Mouse (Mus musculus) limb, embryonic 15.5 days (tissue): ENCODE data around the gene Emc9. TPM values are rescaled to one million over a fixed set of nuclear protein-coding genes. Genes with fewer than 3 reads are reported as not detected.

ENCODE experiments used
- ATAC-seq: fragments of 200-750 bp; cut with Nextera tagmentation; 2 replicates; pipeline ENCODE4 v1.8.0; 2017; ENCODE audit warnings: low read depth, moderate TSS enrichment; ENCODE audit not compliant: insufficient number of reproducible peaks, low FRiP score, low TSS enrichment
- H3K27ac ChIP-seq: fragments of 300-500 bp; sonication (generic); 2 replicates; pipeline ENCODE4 v1.5.1; 2015; ENCODE audit warnings: moderate library complexity, mild to moderate bottlenecking, inconsistent platforms
- H3K27me3 ChIP-seq: fragments of 300-500 bp; sonication (generic); 2 replicates; pipeline ENCODE4 v1.6.1; 2015; ENCODE audit warnings: inconsistent platforms
- H3K36me3 ChIP-seq: fragments of 300-500 bp; sonication (generic); 2 replicates; pipeline ENCODE4 v1.6.1; 2015; ENCODE audit warnings: inconsistent platforms
- H3K4me1 ChIP-seq: fragments of 300-500 bp; sonication (generic); 2 replicates; pipeline ENCODE4 v1.6.1; 2015; ENCODE audit warnings: inconsistent platforms
- H3K4me2 ChIP-seq: fragments of 300-500 bp; sonication (generic); 2 replicates; pipeline ENCODE4 v1.6.1; 2015; ENCODE audit warnings: mild to moderate bottlenecking, inconsistent platforms
- H3K4me3 ChIP-seq: fragments of 300-500 bp; sonication (generic); 2 replicates; pipeline ENCODE4 v1.5.1; 2015; ENCODE audit warnings: mild to moderate bottlenecking, inconsistent platforms
- H3K9ac ChIP-seq: fragments of 300-500 bp; sonication (generic); 2 replicates; pipeline ENCODE4 v1.6.1; 2015; ENCODE audit warnings: inconsistent platforms
- H3K9me3 ChIP-seq: fragments of 300-500 bp; sonication (generic); 2 replicates; pipeline ENCODE4 v1.6.1; 2016; ENCODE audit warnings: inconsistent platforms
- WGBS: fragments of 180-500 bp; shearing (Covaris S2); methylation state at CpG from one replicate; pipeline ENCODE4 v1.1.7; 2015; 5-methylcytosine and 5-hydroxymethylcytosine counted together
- polyA plus RNA-seq: library from polyadenylated mRNA; unstranded; fragments of >200 nt; fragmentation: Nextera tagmentation; extraction: Ambion mirVana; gene quantifications from 2 replicates; pipeline ENCODE4 v1.2.1, GENCODE M21; 2015

Emc9 gene
- polyA plus RNA-seq, 1 experiment from 2014 or later: 12.6 TPM

GRCm38 (mm10) chr14:55571760-55572159 is 13.3 kb downstream of the Emc9 start:
- Histone ChIP-seq H3K4me1 (peaks cover 4% of the 10 kb centered on the region; the same call in 1 of the 2 replicates), H3K4me2 (no peak overlapping the region), H3K27me3 (no peaks in the 10 kb centered on the region), H3K9ac (no peak overlapping the region), H3K4me3 (no peak overlapping the region), H3K36me3 (peaks cover 28% of the 10 kb centered on the region), H3K27ac (no peak overlapping the region), H3K9me3 (no peaks in the 10 kb centered on the region)
- ATAC-seq: no peak

GRCm38 (mm10) chr14:55570588-55570987 is 14.5 kb downstream of the Emc9 start:
- 90% methylated on average over 2 of the region's 2 CpGs for WGBS

GRCm38 (mm10) chr14:55567496-55567895 is 17.6 kb downstream of the Emc9 start:
- H3K9me3 ChIP-seq: no peaks in the 10 kb centered on the region
- H3K4me1 ChIP-seq: no peaks in the 10 kb centered on the region
- no peak overlapping the region for H3K9ac ChIP-seq
- no peak overlapping the region for H3K4me3 ChIP-seq
- no peak overlapping the region for H3K27ac ChIP-seq
- H3K36me3 ChIP-seq: peaks cover 63% of the 10 kb centered on the region
- WGBS: 92% methylated on average over 3 of the region's 3 CpGs
- ATAC-seq: no peak
- no peaks in the 10 kb centered on the region for H3K27me3 ChIP-seq
- no peak overlapping the region for H3K4me2 ChIP-seq

More at GRCm38 (mm10) chr14:55570588-55570987, 14.5 kb downstream of the Emc9 start:
- Histone ChIP-seq H3K4me1 (no peaks in the 10 kb centered on the region), H3K36me3 (peaks cover 39% of the 10 kb centered on the region), H3K4me2 (no peak overlapping the region), H3K9me3 (no peaks in the 10 kb centered on the region), H3K27me3 (no peaks in the 10 kb centered on the region), H3K4me3 (no peak overlapping the region), H3K27ac (no peak overlapping the region), H3K9ac (no peak overlapping the region)
- ATAC-seq: no peak

GRCm38 (mm10) chr14:55565748-55566147 is 19.4 kb downstream of the Emc9 start:
- Histone ChIP-seq H3K36me3 (peaks cover 63% of the 10 kb centered on the region), H3K27ac (no peak overlapping the region), H3K4me2 (no peak overlapping the region), H3K9me3 (no peaks in the 10 kb centered on the region), H3K27me3 (no peaks in the 10 kb centered on the region), H3K9ac (no peak overlapping the region), H3K4me1 (peaks cover 15% of the 10 kb centered on the region), H3K4me3 (no peak overlapping the region)
- WGBS: 82% methylated on average over 3 of the region's 3 CpGs
- no peak for ATAC-seq

GRCm38 (mm10) chr14:55563249-55563648 is 21.9 kb downstream of the Emc9 start:
- 90% methylated on average over 11 of the region's 11 CpGs for WGBS
- Histone ChIP-seq H3K4me1 (peaks cover 15% of the 10 kb centered on the region), H3K4me2 (no peak overlapping the region), H3K27ac (no peak overlapping the region), H3K27me3 (no peaks in the 10 kb centered on the region), H3K4me3 (no peak overlapping the region), H3K36me3 (peaks cover 48% of the 10 kb centered on the region), H3K9ac (no peak overlapping the region), H3K9me3 (no peaks in the 10 kb centered on the region)
- ATAC-seq: no peak

GRCm38 (mm10) chr14:55561860-55562259 is 23.2 kb downstream of the Emc9 start:
- H3K9ac ChIP-seq: 0 out of 2 replicates have a peak overlapping the region, but pooled peaks have one; percentile 10
- H3K27me3 ChIP-seq: no peaks in the 10 kb centered on the region
- peaks cover 18% of the 10 kb centered on the region for H3K4me1 ChIP-seq
- H3K9me3 ChIP-seq: no peaks in the 10 kb centered on the region
- WGBS: 77% methylated on average over 10 of the region's 10 CpGs
- no peak overlapping the region for H3K27ac ChIP-seq
- H3K36me3 ChIP-seq: peaks cover 36% of the 10 kb centered on the region
- no peak overlapping the region for H3K4me2 ChIP-seq
- peak overlapping the region; percentile 68; the same call in 1 of the 2 replicates for H3K4me3 ChIP-seq
- no peak for ATAC-seq

GRCm38 (mm10) chr14:55560202-55561073 is 24.7 kb downstream of the Emc9 start, which contains the start of gene A730061H03Rik:
Gene A730061H03Rik (minus strand): TSS chr14:55560406.
- H3K9ac ChIP-seq: peak within 1 kb of the TSS; percentile 69
- peaks cover 18% of the 10 kb centered on the region for H3K4me1 ChIP-seq
- peak; percentile 97 for ATAC-seq
- no peaks in the 10 kb centered on the region for H3K27me3 ChIP-seq
- under 1% methylated on average over 51 of the region's 51 CpGs for WGBS
- H3K27ac ChIP-seq: peak within 1 kb of the TSS; percentile 99
- peak within 1 kb of the TSS; percentile 78 for H3K4me2 ChIP-seq
- peaks cover 22% of the 10 kb centered on the region for H3K36me3 ChIP-seq
- peak within 1 kb of the TSS; percentile 68 for H3K4me3 ChIP-seq
- no peaks in the 10 kb centered on the region for H3K9me3 ChIP-seq

GRCm38 (mm10) chr14:55559799-55560201 is 25.3 kb downstream of the Emc9 start, which contains the start of gene Dcaf11:
Gene Dcaf11 (plus strand): TSS chr14:55560006.
- Histone ChIP-seq H3K27me3 (no peaks in the 10 kb centered on the region), H3K36me3 (peaks cover 16% of the 10 kb centered on the region), H3K9me3 (no peaks in the 10 kb centered on the region), H3K9ac (peak within 1 kb of the TSS; percentile 69), H3K27ac (peak within 1 kb of the TSS; percentile 99), H3K4me2 (peak within 1 kb of the TSS; percentile 78), H3K4me1 (peaks cover 18% of the 10 kb centered on the region), H3K4me3 (peak within 1 kb of the TSS; percentile 68)
- under 1% methylated on average over 27 of the region's 27 CpGs for WGBS
- ATAC-seq: peak; percentile 70

- ATAC-seq: no peak
- H3K27ac ChIP-seq: no peak overlapping the region
- WGBS: 49% methylated on average over 6 of the region's 6 CpGs
- H3K27me3 ChIP-seq: no peaks in the 10 kb centered on the region
- peak overlapping the region; percentile 61 for H3K4me2 ChIP-seq
- no peaks in the 10 kb centered on the region for H3K9me3 ChIP-seq
- peak overlapping the region; percentile 68 for H3K4me3 ChIP-seq
- H3K9ac ChIP-seq: no peak overlapping the region
- H3K4me1 ChIP-seq: peaks cover 18% of the 10 kb centered on the region
- H3K36me3 ChIP-seq: peaks cover 7% of the 10 kb centered on the region; the same call in 1 of the 2 replicates
These were observed 26.2 kb downstream of the Emc9 start for GRCm38 (mm10) chr14:55558740-55559448.

GRCm38 (mm10) chr14:55557587-55557986 is 27.5 kb downstream of the Emc9 start:
- no peak for ATAC-seq
- 86% methylated on average over 3 of the region's 3 CpGs for WGBS

GRCm38 (mm10) chr14:55557003-55557402 is 28.1 kb downstream of the Emc9 start:
- H3K9me3 ChIP-seq: no peaks in the 10 kb centered on the region
- no peaks in the 10 kb centered on the region for H3K36me3 ChIP-seq
- no peak overlapping the region for H3K4me3 ChIP-seq
- H3K4me2 ChIP-seq: no peak overlapping the region
- WGBS: 26% methylated on average over 5 of the region's 5 CpGs
- H3K27me3 ChIP-seq: no peaks in the 10 kb centered on the region
- no peak overlapping the region for H3K9ac ChIP-seq
- no peak for ATAC-seq
- peaks cover 15% of the 10 kb centered on the region for H3K4me1 ChIP-seq
- H3K27ac ChIP-seq: no peak overlapping the region

More at GRCm38 (mm10) chr14:55557587-55557986, 27.5 kb downstream of the Emc9 start:
- Histone ChIP-seq H3K4me2 (no peak overlapping the region), H3K4me1 (peaks cover 18% of the 10 kb centered on the region), H3K27ac (no peak overlapping the region), H3K9me3 (no peaks in the 10 kb centered on the region), H3K36me3 (no peaks in the 10 kb centered on the region), H3K27me3 (no peaks in the 10 kb centered on the region), H3K4me3 (no peak overlapping the region), H3K9ac (no peak overlapping the region)

- no peak overlapping the region for H3K27ac ChIP-seq
- H3K9ac ChIP-seq: no peak overlapping the region
- no peak for ATAC-seq
- H3K4me2 ChIP-seq: no peak overlapping the region
- no peaks in the 10 kb centered on the region for H3K27me3 ChIP-seq
- WGBS: 65% methylated on average over 3 of the region's 3 CpGs
- H3K4me3 ChIP-seq: no peak overlapping the region
- peaks cover 4% of the 10 kb centered on the region; the same call in 1 of the 2 replicates for H3K4me1 ChIP-seq
- no peaks in the 10 kb centered on the region for H3K9me3 ChIP-seq
- H3K36me3 ChIP-seq: no peaks in the 10 kb centered on the region
These were observed 29.3 kb downstream of the Emc9 start for GRCm38 (mm10) chr14:55555788-55556187.
